Mouse (Mus musculus) gastrocnemius, postnatal 14 days (tissue): ENCODE data around the gene C1qtnf6. TPM values are rescaled to one million over a fixed set of nuclear protein-coding genes. Genes with fewer than 3 reads are reported as not detected.

Source experiments
- DNase-seq: peaks from one replicate; pipeline ENCODE4 v3.0.0; 2021; ENCODE audit warnings: mixed read lengths
- intact Hi-C: fragments of 180-260 bp; cut with DNase I; formaldehyde crosslinking; loops from one replicate; pipeline ENCODE4 v1.15.1; 2025; ENCODE audit warnings: low total_unique reads
- total RNA-seq, 2 experiments: library from RNA; stranded (reverse); gene quantifications; 2 replicates each; pipeline ENCODE4 v1.2.3; 2021

C1qtnf6 gene
- total RNA-seq, 2 experiments from 2014 or later = 36.9 to 40.4 TPM

DNA sequence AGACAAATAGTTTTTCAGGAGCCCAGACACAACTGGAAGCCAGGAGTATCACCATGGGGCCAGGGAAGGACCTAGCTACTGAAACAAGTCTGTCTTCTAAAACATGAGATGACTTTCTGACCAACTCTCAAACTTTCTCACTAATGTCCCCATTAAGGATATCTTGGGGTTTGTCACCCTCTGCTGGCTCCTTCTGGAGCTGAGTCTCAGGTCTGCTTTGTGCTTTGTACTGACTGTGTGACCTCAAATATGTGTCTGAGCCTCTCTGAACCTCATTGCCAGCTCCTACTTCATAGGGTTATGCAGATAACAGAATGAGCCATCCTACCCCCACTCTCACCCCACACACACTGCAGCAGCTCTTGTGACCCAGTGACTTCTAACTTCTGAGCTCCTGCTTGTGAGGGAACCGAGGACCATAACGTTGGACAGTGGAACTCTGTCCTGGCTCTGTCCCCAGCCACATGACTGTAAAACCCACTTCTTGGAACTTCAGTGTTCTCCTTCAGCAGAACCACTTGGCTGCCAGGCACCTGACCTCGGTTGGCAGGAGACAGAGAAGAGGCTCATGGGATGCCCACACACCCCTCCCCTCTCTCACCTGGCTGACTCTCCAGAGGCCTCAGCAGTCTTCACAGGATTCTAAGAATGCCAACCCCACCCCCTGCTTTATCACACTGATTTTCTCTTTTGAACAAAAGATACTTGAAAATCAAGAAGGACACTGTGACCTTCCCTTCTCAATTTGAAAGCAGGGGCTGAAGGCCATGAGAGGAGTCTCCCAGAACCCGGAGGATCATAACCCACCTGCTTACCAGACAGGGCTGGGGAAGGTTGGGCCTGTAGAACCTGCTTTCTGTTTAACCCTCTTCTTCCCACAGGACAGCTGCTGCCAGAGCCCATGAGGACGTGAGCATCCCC lies 16.5 kb upstream of the C1qtnf6 start:
- intact Hi-C loops = no loop called here
- no peak for DNase-seq

DNA sequence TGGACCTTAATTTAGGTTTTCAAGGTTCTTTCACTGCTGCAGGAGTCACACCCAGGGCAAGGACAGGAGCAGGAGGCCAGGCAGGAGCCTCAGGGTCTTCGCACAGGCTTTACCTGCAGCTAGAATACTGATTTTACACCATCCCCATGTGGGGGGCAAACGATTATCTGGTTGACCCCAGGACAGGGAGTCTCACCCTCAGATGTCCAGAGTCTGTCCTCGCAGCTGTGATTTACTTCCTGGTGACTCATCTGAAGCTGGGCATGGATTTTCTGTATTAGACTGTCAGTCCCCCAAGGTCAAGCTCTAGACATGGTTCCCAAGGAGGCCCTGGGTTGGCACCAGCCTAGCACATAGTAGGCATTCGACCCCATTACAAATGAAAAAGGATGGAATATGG lies 14.8 kb upstream of the C1qtnf6 start:
- DNase-seq = no peak
- intact Hi-C loops = no loop called here

DNA sequence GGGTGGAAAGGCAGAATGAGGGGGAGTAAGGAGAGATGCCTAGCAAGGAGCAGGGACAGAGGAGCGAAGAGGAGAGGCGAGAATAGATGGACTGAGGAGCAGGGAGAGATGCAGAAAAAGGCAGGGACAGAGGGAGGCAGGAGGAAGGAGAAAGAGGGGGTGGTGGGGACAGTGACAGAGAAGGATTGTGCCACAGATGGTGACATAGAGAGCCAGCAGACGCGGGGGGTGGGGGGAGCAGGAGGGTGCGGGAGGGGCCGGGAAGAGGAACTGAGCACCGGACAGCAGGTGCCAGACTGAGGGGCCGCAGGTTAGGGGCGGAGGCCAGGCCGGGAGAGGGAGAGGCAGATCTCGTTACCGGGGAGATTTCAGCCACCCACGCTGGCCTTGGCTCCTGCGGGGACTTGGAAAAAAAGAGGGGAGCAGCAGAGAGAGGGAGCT lies 13.4 kb upstream of the C1qtnf6 start, which contains the start of gene Sstr3:
TSS of gene Sstr3 (minus strand) at position 125 of the 441 bp plus-strand sequence.
- no peak for DNase-seq
- intact Hi-C loops = no loop called here

DNA sequence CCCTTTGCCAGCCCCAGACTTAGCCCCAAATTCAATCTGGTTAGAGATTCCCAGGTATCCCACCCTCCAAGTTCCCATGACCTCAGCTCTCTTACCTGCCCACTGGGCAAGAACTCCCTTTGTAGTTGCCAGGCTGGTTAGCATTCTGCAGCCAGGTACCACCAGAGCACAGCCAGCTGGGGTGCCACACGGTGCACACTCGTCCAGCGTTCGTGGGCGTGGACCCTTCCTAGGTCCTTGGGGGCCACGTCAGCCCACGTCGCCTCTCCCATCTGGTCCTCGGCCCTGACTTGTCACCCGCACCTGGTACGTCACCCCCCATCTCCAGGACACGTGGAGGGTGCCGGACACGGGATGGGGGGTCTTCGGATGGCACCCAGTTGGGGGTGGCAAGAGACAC lies 12.8 kb upstream of the C1qtnf6 start:
- no peak for DNase-seq
- intact Hi-C loops = no loop called here

DNA sequence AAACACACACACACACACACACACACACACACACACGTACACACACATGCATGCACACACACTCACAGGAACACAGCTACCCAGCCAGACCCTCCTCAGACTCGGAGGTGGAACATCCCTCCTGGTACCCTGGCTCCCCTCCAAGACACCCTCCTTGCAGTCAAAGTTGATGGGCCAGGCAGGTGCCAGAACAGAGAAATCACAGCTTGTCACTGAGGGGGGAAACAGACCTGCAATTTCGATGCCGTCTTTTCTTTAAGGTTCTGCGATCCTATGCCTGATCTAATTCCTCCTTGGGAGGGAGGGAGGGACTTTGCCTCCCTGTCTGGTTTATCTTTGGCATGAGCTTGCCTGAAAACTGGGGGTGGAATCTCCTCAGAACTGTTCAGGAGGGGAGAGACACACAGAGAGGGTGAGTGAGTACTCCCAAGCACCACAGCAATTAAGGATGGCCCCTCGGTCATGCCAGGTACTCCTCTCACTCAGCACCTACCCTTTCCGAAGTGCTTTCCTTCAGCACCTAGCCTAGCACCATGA lies 11.6 kb upstream of the C1qtnf6 start:
- no peak for DNase-seq
- intact Hi-C loops = no loop called here

DNA sequence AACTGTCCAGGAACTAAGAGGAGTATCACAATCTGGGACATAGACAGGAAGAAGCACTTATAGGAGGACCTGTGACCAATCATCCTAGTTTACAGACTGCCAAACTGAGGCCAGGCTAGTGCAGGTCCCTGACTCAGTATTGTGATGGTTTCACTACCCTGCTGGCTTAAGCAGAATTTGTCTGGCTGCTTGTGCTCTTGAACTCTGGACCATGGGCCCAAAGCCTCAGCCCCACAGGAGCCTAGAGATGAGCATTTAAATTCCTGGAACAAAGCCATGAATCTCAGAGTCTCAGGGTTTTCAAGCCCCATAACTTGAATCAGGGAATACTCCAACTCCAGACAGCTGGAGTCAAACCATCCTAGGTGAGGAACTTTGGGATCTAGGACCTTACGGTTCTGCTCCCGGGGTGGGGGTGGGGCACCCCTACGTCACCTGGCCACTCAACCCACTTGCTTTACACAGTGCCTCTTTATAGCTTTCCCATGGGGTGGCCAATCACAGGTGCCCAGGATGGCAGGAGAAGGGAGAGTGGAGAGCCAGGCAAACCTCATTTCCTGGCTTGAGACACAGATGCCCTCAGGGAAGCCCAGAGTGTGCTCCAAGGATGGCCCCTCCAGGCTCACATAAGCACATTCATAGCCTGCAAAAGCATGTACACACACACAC lies 11.0 kb upstream of the C1qtnf6 start:
- no peak for DNase-seq
- intact Hi-C loops = no loop called here

DNA sequence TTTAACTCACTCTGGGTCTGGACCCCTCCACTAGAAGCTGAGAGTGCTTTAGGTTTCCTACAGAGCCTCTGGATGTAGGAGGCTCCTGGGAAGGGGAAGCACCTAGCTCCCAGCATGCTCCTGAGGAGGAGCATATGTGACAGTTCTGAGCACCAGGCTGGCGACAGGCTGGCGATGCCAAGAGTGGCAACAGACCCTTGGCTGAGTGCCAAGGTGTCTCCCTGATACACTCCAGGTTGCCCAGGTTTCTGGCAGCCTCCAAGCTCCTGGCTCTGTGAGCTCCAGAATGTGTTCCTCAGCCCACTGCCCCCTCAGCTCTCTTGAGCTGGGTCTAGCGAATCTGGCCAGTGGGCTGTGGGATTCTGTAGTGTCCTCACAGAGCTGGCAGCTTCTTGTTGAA lies 10.4 kb upstream of the C1qtnf6 start:
- intact Hi-C loops = no loop called here
- DNase-seq = no peak

DNA sequence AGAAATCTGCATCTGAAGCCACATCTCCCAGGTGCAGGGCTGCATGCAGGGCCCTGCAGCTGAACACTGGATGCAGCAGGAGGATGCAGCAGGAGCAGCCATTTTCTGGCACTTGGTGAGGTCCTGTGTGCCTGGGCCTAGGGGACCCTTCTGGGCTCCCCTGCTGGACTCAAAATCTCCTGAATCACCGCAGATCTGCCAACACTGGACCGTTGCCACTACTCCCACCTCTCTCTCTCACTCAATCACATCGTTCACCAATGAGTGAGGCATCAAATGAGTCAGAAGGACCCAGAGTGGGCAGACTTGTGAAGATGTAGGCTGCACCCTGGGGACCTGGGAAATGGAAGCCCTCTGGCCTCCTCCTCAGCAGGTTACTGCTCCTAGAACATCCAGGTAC lies 9.8 kb upstream of the C1qtnf6 start:
- intact Hi-C loops = no loop called here
- DNase-seq = no peak

DNA sequence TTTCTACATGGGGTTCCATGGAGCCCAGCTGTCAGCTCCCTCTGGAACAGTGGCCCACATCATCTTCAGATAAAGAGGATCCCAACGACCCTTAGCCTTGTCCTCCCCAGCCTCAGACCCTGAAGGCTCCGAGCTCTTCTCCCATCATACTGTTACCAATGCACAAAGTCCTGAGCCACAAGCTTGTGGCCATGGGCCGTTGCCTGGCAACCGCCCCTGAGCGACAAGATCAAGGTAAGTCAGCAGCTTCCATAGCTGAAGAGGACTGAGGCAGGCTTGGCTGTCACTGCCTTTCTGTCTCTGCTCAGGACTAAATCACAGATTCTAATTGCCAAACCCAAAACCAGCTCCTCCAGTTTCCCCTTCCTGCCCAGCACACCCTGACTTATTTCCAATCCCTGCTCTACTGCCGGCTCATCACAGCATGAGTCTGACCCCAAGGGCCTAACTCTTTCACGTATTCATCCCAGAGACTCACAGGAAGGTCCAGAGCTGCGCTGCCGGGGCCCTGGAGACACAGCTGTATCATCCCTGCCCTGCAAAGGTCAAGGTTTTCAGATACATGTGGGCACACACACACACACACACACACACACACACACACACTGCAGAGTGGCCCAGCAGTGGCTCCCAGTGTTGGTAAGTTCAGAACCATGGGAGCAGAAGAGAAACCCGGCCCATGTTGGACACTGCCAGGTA lies 4.7 kb upstream of the C1qtnf6 start:
- intact Hi-C loops = loop anchor here (2.0 kb wide), 1 partner anchor 23 kb away; no protein-coding TSS in a partner anchor
- no peak for DNase-seq

DNA sequence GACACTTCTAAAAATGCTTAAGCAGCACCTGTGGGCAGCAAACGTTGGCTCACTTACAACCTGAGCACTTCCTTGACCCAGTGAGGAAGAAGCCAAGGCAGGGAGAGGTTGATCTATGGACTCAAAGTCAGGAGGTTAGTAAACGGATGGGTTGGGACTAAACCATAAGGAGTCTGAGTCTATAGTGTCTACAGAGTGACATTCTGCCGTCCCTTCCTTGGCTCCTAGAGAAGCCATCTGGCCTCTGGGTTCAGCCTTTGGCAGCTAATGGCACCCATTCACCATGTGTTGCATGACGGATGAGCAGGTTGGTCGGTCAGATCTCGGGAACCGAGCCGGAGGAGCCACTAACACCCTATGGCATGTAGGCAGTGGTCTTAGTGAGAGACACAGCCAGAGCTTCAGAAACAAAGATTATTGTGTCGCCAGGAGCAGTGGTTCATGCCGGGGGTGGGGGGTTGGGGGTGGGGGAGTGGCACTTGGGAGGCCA lies 2.2 kb upstream of the C1qtnf6 start:
- DNase-seq = no peak
- intact Hi-C loops = loop anchor here (5.0 kb wide), 1 partner anchor 86 kb away; no protein-coding TSS in a partner anchor

DNA sequence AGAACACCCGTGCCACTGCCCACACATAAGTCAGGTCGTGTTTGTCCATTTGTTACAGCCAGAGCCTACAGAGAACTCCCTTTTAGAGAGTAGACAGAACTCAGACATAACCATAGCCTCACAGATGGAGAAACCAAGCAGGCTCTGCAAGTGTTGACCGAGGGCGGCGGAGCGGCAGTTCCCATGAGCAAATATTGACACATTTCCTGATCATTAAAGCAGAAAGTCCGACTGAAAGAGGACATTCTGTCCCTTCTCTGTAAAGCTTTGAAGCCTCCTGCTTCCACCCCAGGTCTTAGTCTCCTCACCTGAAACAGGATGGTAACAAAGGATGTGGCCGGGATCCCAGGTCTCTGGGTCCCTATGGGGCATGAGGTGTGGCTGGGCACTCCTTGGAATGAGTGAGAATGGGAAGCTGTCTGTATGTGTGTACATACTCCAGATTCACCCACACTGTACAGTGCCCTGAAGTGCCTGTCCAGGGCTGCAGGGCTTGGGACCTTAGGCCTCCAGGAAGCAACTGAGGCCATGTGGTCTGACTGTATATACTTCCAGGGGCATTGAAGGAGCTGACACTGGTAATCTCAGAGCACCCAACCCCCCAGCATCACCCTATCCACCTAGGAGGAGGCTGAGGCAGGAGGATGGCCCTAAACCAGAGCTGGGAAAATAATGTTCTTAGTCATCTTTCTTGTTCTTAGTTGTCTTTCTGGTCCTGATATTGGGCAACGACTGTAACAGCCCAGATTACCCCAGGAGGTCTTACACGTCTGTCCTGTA lies 1.5 kb upstream of the C1qtnf6 start:
- intact Hi-C loops = loop anchor here (5.0 kb wide), 1 partner anchor 85 kb away; no protein-coding TSS in a partner anchor
- DNase-seq = no peak

DNA sequence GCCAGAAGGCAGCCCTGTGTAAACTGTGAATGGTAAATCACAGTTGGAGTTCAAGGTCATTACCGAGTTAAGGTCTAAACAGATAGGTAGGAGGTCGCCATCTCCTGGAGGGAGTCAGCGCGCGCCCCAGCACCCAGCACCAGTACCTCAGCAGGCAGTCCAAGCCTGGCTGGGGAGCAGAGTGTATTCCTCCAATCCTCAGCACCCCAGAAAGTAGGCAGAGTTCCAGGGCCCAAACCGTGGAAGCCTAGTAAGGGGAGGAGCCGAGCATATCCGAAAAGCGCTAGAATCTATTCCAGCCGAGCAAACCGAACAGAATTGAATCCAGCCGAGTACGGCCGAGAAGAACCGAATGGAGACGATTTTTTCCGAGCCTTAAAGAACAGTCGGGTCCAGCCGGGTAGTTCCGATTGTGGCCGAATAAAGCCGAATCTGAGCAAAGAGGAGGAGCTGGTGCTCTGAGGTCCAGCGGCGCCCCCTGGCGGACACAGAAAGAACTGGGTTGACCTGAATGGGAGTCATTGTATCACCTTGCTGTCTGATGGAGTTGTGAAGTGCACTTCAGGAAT lies 769 bp upstream of the C1qtnf6 start:
- intact Hi-C loops = loop anchor here (5.0 kb wide), 1 partner anchor 85 kb away; no protein-coding TSS in a partner anchor
- peak; percentile 96 for DNase-seq

DNA sequence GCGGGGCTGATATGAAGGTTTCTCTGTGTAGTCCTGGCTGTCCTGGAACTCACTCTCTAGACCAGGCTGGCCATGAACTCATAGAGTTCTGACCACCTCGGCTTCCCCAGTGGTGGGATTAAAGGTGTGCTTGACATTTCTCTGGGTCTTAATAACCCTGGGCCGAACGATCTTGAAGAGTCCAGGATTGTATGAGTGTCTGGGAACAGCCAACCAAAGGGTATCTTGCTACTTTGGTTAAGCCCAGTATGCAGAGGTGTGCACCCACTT lies 170 bp upstream of the C1qtnf6 start:
- no peak for DNase-seq
- intact Hi-C loops = loop anchor here (5.0 kb wide), 1 partner anchor 84 kb away; no protein-coding TSS in a partner anchor

DNA sequence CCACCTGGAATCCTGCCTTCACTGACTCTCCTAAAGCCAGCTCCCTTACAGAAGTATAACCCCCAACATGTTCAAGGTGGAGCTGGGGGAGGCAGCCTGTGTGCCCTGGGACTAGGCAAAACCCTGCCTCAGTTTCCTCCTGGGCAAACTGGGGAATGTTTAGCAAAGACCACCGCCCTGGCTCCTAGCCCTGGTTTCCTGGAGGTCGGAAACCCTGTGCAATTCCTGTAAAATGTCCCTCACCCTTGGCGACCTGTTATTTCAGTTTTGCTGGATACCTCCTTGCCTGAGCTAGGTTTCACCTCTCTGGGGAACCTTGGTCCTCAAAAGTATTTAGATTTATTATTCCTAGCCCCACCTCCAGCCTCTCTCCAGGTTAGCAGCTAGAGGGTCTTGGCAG lies 1.1 kb downstream of the C1qtnf6 start:
- intact Hi-C loops = loop anchor here (5.0 kb wide), 1 partner anchor 83 kb away; no protein-coding TSS in a partner anchor
- DNase-seq = no peak

DNA sequence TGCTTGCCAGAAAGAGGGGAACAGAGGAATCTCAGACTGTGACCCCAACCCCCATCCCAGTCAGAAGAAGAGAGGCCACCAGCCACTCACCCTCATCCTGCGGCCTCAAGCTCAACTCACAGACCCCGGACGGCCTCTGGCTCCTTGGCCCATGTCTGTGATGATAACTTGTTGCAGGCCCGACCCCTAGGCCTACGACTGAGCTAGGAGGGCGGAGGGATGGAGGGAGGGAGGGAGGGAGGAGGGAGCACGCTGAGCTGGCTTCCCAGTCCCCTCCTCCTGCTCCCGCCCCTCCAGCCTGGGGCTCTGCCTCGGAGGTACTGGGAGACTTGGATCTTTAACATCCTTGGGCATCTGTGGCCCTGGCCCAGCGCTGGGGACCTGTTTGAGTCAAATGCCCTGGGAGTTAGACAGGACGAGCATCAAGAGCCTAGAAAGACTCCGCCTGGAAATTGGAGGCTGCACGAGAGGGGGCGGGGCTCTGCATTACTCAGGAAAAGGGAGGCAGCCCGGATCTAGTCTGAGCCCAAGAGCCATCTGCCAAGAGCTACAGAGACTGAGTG lies 1.7 kb downstream of the C1qtnf6 start:
- DNase-seq = peak; percentile 78
- intact Hi-C loops = no loop called here

DNA sequence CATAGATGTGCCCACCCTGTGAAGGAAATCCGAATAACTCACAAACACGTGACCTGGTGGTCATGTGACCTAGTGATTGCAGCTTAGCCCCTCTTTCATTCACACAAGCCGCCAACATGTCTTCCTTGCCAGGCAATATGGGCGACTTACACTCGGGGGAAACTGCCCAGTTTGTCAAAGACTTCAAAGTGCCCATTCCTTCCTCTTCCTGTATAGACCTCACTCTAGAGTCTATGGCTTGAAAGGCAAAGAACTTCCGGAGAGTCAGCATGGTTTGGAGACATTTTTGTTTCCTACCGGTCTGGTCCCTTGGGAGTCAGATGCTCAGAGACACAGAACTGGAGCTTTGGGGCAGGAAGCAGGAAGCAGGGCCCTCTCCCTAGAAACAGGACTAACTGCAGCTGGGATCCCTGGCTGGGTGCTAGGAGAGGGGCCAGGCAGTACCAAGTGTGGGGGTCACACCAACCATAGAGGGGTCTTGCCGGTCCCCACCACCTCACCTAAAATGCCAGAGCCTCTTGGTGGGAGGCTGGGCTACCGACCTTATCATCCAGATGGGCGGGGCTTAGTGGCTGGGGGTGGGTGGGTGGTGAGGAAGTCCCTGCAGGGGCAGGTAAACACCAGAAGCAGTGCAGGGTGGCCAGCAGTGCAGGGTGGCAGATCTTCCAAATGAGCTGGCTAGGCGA lies 2.3 kb downstream of the C1qtnf6 start:
- intact Hi-C loops = no loop called here
- DNase-seq = no peak

DNA sequence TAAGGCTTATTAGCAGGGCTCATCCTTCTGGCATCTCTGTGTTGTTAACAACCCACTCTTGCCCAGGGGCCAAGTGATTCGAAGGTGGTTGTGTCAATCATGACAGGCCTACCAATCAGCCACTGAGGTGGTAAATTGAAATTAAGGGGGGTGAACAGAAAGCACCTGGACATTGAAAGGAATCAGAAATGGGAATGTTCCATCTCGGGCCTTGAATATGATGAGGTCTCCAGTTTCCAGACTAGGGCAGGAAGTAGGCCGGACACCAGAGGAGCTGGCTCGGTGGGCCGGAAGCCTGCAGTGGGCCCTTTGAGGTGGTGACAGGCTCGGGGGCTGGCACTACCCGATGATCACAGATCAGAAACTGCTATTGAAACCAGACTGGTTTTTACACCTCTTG lies 3.2 kb downstream of the C1qtnf6 start:
- DNase-seq = no peak
- intact Hi-C loops = no loop called here

DNA sequence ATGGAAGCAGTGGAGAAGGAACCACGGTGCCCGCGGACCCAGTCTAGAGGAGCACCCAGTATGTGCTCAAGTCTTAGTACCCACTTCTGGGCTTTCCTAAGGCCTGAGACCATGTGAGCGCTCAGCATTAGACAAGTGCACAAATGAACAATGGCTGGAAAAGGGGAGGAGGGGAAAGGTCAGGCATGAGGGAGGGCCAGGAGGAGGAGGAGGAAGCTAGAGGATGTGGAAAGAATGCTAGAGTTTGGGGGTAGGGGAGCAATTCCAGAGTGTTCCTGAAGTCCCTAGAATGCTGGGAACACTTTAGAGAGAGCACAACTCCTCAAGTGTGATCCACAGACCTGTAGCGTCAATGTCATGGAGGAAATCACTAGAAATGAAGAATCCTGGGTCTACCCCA lies 7.1 kb downstream of the C1qtnf6 start:
- DNase-seq = no peak
- intact Hi-C loops = no loop called here
